Mouse (Mus musculus) c-Kit-positive CD71-negative TER-119-negative erythroid progenitor cells, embryonic 14.5 days (primary cell): ENCODE measurements around the gene Evi2b.

Experiments used
- DNase-seq: peaks from one replicate; pipeline ENCODE4 v3.0.0-alpha.2; 2013; ENCODE audit warnings: low read depth

Evi2b gene

DNA sequence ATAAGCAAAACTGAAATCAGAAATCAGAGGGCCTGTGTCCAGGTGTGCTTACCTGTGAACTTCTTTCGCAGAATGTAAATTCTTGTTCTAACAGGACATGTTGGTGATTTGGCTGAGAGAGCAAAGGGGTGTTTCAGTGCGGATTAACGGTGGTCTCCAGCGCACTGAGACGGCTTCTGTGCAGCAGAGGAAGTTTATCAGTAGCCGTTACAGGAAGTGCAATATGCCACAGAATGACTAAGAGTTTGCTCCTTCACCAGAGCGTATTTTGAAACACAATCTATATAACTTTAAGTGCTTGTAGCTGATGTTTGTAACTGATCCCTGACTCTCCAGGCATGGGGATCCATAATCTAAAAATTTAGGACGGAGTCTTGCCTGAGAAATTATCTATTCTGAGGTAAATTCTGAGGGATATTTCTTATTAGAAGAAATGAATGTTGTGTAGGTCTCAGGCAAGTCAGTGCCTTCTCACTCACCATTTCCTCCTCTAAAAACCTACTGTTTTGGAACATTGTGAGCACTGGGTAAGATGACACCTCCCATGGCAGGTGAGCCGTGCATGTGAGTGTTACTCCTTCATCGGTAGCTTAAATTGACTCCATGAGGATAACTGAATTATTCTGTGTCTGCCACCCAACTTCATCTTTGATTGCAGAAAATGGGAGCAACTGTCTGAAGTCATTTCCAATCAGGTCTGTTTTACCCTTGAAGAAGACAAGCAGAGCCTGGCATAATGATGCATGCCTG is at the start of gene Evi2b:
Gene Evi2b, minus strand, starts transcription at position 203 of the 750 bp plus-strand sequence.
- DNase-seq, result peak; percentile 54

DNA sequence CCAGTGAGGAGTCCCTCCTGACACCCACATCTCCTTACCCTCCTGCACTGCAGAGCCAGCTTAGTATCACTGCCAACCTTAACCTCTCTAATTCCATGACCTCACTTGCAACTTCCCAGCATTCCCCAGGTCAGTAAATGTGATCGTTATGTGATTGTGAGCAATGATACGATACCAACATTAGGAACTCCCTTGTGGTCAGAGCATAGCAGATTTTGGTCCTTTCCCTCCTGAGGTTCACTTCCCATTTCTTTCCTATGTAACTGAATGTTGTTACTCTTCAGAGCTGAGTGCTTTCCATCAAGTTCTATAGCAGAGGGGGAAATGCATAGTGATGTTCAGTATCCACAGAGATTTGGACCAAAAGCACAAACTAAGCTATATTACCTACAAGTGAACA is 46.8 kb upstream of the Evi2b start:
- no peak for DNase-seq

DNA sequence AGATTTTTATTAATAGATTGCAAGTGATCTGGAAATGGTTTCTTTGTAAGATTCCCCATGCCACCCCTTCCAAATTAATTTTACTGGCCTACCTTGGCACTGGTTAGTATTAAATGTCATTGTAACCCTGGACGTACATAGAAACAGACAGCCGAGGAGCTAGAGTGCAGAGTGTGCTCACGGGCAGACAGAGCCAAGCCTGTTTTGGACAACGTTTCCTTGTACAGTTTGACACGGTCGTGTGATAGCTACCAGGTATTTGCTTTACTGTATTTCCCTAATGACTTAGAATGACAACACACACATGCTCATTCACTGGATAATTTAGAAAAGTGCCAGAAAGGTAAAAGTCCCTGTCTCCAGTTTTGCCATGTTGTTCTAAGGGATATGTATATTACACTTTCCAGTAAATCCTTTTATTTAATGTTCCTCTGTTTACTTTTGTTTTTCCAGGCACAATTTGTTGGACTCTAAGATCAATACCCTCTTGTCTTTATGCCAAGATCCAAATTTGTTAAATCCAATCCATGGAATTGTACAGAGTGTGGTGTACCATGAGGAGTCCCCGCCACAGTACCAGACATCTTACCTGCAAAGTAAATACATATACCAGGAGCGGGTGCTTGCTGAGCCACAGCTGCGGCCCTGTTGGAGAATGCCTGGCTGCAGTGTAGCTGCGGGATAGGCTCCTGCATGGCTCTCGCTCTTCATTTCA is 44.8 kb upstream of the Evi2b start:
- no peak for DNase-seq

DNA sequence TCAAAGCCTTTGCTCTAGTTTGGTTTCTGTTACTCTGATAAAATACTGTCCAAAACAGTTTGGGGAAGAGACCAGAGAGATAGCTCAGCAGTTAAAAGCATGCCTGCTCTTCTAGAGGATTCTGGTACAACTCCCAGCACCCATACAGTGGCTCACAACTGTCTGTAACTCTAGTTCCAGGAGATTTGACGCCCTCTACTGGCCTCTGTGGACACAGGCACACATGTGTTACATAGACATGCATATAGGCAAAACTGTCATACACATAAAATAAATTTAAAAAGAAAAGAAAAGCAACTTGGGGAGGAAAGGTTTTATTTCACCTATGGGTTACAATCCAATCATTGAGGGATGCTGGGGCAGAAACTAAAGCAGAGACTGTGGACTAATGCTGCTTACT is 43.4 kb upstream of the Evi2b start:
- no peak for DNase-seq

DNA sequence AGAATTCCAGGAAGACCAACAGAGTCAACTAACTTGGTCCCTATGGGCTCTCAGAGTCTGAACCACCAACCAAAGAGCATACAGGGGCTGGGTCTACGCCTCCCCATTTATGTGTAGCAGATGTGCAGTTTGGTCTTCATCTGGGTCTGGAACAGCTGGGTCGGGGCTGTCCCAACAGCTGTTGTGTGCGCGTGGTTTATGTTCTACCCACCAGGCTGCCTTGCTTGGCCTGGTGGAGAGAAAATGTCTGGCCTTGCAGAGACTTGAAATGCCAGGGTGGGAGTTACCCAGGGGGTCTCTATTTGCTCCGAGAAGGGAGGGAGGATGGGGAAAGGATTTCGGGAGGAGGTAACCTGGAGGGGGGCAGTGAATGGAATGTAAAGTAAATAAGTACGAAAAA is 39.9 kb upstream of the Evi2b start:
- DNase-seq, result no peak

DNA sequence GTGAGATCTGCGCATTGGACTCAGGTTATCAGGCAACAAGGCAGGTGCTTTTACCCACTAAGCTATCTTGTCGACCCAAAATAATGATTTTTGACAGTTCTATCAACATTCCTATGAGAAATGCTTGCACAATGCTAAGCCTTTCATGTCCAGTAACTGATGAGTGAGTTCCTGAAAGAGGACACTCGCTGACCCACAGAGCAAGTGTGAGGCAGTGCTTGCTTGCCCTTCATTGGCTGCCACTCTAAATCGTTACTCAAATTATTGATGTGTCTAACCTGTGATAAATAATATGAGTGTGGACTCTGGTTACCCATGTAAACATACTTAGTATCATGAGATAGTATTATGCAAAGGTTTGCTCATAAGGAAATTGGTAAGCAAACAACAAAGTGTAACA is 37.0 kb upstream of the Evi2b start:
- DNase-seq, result no peak

DNA sequence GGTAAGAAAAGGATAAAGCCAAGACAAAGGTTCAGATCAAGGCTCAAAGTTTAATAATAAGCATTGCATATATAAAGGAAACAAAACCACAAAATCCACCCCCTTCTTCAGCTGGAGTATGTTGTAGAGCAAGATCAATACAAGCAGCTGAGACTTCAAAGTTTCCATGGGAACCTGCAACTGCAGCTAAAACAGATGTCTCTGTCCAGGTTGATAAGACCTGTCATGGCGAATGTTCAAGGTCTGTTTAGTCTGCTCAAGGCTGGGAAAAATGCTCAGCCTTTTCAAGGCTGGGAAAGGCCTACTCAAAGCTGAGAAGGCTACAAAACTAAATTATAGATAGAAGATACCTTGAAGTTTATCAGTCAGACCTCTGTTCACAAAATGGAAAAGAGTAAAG is 29.1 kb upstream of the Evi2b start:
- no peak for DNase-seq

DNA sequence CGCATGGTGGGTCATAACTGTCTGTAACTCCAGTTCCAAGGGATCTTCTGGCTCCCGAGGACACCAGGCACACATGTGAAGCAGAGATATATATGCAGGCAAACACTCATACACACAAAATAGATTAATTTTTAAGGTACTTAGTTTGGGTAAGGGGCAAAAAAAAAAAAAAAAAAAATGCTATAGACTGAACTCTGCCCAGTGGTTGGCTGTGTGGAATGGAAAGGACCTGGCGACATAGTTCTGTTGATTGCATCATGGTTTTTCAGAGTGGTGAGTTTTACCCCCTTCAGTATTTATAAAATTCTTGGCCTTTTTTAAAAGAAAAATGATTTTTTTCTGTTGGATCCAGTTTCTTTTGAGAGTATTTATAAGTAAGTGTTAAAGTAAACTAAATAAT is 12.7 kb upstream of the Evi2b start:
- no peak for DNase-seq

DNA sequence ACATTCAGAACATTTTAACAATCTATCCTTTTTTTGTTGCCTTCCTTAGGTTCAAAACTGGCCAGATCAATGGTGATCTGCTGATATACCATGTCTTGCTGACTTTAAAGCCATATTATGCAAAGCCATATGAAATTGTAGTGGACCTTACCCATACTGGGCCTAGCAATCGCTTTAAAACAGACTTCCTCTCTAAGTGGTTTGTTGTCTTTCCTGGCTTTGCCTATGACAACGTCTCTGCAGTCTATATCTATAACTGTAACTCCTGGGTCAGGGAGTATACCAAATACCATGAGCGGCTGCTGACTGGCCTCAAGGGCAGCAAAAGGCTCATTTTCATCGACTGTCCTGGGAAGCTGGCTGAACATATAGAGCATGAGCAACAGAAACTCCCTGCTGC is 12.0 kb upstream of the Evi2b start:
- no peak for DNase-seq

DNA sequence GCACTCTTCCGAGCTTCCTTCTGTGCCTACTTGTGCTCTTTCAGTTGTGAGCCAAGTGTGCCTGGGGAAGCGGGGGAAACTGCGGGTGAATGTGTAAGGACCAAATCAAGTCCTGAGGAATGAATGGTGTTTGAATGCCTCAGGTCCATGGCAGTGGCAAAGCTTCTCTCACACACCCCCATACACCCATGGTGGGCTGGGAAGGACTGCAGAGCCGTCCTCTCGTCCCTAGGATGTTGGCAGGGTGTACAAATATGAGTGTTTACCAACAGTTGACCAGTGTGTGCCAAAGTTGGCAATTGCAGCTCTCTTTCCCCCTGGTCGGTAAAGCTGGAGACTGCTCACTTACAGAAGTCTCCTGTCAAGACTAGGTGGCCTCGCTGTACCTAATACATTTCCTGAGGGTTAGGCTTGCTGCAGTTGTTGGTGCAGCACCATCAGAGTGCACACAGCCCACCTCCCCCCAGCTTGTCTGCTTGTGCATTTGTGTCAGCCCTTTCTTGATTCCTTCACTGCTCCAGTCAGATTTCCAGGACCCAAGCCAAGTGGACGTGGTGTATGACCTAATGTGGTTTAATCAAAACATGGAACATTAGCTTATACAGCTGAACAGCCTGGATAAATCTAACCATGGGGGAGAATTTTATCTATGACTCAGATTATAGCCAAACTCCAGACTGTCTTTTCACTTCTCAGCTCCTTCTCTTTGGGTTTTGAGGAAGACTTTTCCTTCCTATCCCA is 10.6 kb upstream of the Evi2b start:
- no peak for DNase-seq

DNA sequence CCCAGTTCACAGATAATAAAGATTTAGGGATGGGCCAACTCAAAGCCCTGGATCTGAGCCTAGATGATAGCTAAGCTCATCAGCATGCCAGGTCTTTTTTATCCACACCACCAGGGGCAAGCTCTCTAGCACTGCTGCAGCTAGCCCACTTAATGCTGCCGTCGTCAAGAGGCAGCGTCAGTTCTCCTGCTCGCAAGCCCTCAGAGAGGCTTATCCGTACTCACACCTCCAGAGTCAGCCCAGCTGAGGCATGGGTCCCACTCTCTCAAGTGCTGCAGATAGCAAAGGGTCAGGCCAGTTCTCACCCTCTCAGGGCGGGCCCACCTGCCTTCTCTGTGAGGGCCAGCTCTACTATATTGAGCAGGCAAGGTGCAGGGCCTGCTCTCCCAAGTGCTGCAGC is 9.7 kb upstream of the Evi2b start:
- no peak for DNase-seq

DNA sequence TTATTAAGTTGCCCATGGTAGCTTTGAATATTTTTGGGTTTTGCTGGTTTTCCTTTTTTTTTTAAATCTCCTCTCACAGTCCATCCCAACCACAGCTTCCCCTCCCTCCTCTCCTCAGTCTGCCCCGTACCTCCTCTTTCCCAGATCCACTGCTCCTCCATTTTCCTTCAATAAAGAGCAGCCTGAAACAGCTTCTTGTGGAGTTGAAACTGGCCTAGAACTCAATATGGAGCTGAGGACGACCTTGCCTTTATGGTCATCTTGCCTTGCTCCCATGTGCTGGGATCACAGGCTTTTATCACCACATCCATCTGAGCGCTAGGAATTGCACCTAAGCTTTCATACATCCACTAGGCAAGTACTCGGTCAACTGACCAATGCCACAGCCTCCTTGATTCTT is 7.9 kb upstream of the Evi2b start:
- no peak for DNase-seq

DNA sequence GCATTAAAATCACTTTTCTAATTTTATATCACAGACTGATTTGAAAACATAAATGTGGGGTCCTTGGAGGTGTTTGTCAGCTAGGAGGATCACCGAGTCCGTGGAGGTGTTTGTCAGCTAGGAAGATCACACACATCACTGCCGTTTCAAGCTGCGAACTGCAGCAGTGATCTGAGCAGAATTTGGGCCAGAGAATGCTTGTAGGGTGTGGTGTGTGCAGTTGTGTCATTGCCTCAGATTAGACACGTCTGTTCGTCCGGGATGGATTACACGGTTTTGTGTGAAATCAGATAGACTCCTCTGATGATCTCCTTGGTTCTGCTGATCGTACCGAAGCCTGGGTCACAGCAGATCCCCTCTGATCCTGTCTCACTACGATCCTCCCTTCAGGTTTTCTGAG is 7.2 kb upstream of the Evi2b start:
- DNase-seq, result no peak

DNA sequence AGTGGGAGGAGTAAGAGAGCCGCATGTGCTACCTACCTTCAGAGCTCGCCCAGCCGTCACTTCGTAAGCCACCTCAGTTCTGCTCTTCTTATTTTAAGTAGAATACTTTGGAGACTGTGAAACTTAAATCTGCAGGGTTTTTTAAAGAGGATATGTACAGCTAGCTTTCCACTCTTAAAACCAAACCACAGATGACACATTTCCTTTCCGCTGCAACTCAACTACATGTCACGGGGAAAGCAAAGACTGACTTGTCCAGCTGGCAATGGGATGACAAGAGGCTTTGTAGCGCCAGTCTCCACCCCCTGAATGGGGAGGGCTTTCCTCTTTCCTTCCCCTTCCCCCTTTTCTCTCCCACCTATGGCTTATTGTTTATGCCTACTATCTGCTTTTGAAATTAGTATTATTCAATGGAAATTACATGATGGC is 6.8 kb upstream of the Evi2b start, which contains the start of the genes Evi2 and Evi2a:
Gene Evi2, minus strand, starts transcription at position 257 of the 429 bp plus-strand sequence.
Gene Evi2a, minus strand, starts transcription at position 277 of the 429 bp plus-strand sequence.
- DNase-seq, result peak; percentile 67

DNA sequence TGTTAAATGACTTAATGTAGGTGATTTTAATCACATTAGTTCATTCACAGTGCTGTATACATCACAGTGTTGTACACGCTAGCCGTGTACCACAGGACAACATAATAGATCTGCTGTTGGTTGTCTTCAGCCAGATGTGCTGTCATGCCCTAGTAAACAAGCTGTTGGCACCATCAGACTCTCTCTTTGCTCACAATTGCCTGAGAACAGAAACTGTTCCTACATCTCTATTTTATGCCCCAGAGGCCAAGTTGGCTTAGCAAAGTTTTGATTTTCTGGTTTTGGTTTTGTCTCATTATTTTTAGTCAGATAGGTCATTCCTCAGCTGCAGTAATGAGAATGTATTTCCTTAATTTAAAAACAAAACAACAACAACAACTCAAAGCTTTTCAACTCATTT is 6.2 kb upstream of the Evi2b start:
- DNase-seq, result no peak

DNA sequence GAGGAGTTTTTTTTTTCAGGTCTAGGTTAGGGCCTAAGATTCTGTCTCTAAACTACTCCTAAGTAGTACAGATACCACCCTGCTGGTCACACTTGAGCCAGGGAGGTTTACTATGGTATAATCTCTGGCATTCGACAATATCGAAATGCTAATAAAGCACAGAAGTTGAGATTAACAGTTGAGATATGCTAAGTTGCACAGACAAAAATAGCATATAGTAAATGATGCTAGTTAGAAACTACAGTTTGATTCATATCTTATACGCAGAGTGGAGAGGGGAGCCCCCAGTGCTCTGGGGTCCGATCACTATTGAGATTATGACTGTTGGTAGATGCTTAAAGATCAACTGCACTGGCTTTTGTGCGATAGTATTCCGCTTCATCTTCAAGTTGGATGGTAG is 5.7 kb upstream of the Evi2b start:
- no peak for DNase-seq

DNA sequence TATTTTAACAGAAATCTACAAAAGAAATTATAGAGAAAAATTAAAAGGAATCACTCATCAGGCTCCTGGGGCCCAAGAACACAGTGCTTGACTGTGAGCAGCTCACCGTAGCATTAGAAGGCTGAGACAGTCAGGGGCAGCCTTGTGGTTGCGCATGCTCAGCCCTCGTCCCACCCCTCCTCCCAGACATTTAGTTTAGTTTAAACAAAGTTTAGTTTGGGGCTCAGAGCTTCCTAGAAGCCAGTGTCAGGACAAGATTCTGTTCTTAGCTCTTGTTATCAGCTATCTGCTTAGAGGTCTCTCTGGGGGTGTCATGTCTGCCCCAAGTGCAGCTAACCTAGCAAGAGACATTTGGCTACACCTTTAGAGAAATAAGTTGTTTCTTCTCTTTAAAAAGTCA is 5.0 kb upstream of the Evi2b start:
- DNase-seq, result no peak

DNA sequence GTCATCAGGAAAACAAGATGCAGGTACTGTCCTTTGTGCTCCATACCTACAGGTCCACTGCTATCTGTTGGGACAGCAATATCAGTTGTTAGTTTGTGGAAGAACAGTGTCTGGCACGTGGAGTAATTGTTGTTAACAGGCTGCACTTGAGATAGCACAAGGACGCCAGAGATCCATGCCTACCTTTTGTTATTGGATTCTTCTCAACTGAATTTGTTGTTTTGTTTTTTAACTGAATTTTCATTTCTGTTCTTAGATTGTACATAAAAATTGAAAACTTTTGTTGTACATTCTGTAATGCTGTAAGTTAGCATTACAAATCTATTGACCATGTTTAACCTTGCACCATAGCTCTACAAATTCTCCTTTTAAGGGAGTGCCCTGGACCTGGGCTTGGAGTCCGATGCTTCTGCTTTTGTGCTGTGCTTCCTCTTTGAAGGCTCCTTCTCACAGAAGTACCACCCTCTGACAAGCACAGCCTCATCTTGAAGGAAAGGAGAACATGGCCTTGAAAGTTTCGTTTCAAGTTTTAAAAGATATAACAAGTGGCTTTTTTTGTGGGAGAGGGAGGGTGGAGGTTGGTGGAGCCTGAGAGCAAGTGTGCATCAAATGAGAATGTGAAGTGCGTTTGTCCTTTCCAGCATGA is 4.3 kb upstream of the Evi2b start:
- peak; percentile 43 for DNase-seq

DNA sequence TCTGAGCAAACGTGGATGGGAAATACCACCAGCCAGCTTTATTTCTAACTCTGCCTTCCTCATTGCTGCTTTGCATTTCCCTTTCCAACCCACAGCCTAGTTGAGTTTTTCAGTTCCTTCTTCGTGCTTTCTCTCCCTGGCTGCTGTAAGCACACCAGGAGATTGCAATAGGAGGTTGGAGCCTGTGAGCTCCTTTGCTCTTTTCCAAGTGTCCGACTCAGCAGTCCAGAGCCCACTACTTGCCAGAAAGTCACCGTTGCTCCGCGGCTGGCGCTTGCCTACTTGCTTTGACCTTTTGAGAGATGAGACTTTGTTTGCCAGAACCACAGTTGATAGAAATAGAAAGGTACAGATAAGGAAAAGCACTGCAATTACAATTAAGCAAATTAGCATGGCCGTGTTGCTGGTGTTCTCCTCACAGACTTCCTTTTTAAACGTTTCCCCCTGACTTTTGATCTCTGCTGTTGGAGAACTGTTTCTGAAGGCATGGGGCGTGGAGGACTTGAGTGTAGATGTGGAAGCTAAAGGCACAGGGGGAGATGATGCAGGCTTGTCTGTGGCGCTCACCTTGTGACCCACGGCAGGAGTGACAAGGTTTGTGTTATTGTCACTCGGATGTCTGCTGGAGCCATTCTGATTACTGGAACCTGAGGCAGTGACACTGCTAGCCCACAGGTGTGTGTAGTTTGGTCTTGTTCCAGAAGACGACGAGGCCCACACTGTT is 3.6 kb upstream of the Evi2b start:
- no peak for DNase-seq

DNA sequence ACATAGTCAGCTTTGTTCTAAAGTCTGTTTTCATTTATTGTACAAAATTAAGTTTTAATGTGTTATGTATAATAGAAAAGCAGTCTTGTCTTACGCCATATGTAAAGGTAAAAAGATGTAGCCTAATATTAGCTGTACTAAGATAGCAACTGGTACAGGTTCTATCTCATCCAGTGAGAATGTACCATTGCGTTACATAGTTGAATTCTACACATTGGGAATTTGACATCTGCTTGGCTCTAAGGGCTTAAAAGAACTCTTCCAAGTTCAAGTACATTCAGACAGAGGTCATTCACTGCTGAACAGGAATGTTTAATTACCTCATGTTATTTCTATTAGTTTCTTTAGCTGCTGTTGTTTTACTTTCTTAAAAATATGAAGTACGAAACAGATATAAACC is 3.0 kb upstream of the Evi2b start:
- no peak for DNase-seq

DNA sequence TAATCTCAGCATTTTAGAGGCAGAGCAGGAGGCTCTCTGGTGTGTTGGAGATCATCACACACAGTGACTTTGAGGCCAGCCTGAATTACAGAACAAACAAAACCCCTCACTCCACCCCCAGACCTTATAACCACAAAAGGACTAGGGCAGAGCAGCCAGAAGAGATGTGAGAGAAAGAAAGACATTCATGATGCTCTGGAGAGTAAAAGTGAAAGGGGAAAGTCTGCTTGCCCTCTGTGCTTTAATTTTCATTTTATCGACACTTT is 681 bp upstream of the Evi2b start:
- no peak for DNase-seq

DNA sequence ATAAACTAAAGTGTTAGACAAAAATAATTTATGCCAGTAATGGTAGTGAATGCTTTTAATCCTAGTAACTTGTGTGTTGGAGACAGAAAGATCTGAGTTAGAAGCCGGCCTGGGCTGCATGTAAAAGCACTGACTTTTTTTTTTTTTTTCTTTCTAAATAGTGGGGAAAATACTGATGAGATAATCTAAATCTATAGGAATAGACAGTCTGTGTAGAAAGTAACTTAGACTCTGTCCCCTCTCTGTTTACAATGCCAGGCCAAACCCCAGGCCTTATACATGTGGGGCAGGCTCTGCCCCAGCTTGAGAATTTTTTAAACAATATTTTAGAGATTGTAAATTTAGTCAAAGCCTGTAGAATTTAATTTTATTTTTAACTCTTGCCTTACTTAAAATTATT is 618 bp downstream of the Evi2b start:
- DNase-seq, result no peak
